Mouse (Mus musculus) forebrain, embryonic 14.5 days (tissue): ENCODE data around the gene Zfp36. TPM values are rescaled to one million over a fixed set of nuclear protein-coding genes. Genes with fewer than 3 reads are reported as not detected.
"Not testable (repeated sequence)": the region's sequence is repeated elsewhere in the genome, so short reads cannot be mapped to it uniquely, and the experiment has no call there.

Experiments
- ATAC-seq: fragments of 200-750 bp; cut with Nextera tagmentation; 2 replicates; pipeline ENCODE4 v1.8.0; 2017; ENCODE audit warnings: mild to moderate bottlenecking, moderate library complexity
- DNase-seq: peaks from one replicate; pipeline ENCODE4 v3.0.0-alpha.2; 2015; ENCODE audit warnings: low spot score
- H3K27ac ChIP-seq: fragments of 300-500 bp; sonication (generic); 2 replicates; pipeline ENCODE4 v1.5.1; 2014; ENCODE audit warnings: low read depth, mild to moderate bottlenecking, control low read depth, low read length, moderate library complexity
- H3K27me3 ChIP-seq: fragments of 300-500 bp; sonication (generic); replicated peaks from 2 replicates; pipeline ENCODE4 v1.6.1; 2014; ENCODE audit warnings: low read length, control low read depth, mixed read lengths; ENCODE audit not compliant: control insufficient read depth, insufficient read depth
- H3K36me3 ChIP-seq: fragments of 300-500 bp; sonication (generic); 2 replicates; pipeline ENCODE4 v1.6.1; 2014; ENCODE audit warnings: low read length, control low read depth; ENCODE audit not compliant: control insufficient read depth, insufficient read depth
- H3K4me1 ChIP-seq: fragments of 300-500 bp; sonication (generic); 2 replicates; pipeline ENCODE4 v1.6.1; 2014; ENCODE audit warnings: antibody characterized with exemption, low read length, control low read depth; ENCODE audit not compliant: control insufficient read depth, insufficient read depth
- H3K4me2 ChIP-seq: fragments of 300-500 bp; sonication (generic); 2 replicates; pipeline ENCODE4 v1.6.1; 2014; ENCODE audit warnings: mild to moderate bottlenecking, control low read depth, low read length
- H3K4me3 ChIP-seq: fragments of 300-500 bp; sonication (generic); 2 replicates; pipeline ENCODE4 v1.5.1; 2014; ENCODE audit warnings: low read depth, low read length, control low read depth
- H3K9ac ChIP-seq: fragments of 300-500 bp; sonication (generic); 2 replicates; pipeline ENCODE4 v1.6.1; 2014; ENCODE audit warnings: mild to moderate bottlenecking, low read length, control low read depth, moderate library complexity
- H3K9me3 ChIP-seq: fragments of 300-500 bp; sonication (generic); replicated peaks from 2 replicates; pipeline ENCODE4 v1.6.1; 2016; ENCODE audit warnings: low read length, control low read depth, mixed read lengths; ENCODE audit not compliant: control insufficient read depth
- WGBS: fragments of 180-500 bp; shearing (Covaris S2); extraction: QIAGEN DNeasy Blood & Tissue Kit; methylation state at CpG from one replicate; pipeline ENCODE4 v1.1.7; 2014; 5-methylcytosine and 5-hydroxymethylcytosine counted together
- polyA plus RNA-seq: library from polyadenylated mRNA; unstranded; fragments of >200 nt; fragmentation: Nextera tagmentation; extraction: Ambion mirVana; gene quantifications from 2 replicates; pipeline ENCODE4 v1.2.1, GENCODE M21; 2014

Zfp36 gene
- polyA plus RNA-seq, 1 experiment from 2014 or later, result 3.3 TPM

- H3K27ac ChIP-seq, H3K27me3 ChIP-seq, H3K9me3 ChIP-seq, H3K4me3 ChIP-seq, DNase-seq, H3K9ac ChIP-seq, H3K4me2 ChIP-seq, H3K4me1 ChIP-seq, ATAC-seq: not testable (repeated sequence)
- 85% methylated on average over 6 of the region's 6 CpGs for WGBS
- H3K36me3 ChIP-seq, result peaks cover 43% of the 10 kb centered on the region
These were observed 6.8 kb upstream of the Zfp36 start for GRCm38 (mm10) chr7:28386877-28387276.

DNA sequence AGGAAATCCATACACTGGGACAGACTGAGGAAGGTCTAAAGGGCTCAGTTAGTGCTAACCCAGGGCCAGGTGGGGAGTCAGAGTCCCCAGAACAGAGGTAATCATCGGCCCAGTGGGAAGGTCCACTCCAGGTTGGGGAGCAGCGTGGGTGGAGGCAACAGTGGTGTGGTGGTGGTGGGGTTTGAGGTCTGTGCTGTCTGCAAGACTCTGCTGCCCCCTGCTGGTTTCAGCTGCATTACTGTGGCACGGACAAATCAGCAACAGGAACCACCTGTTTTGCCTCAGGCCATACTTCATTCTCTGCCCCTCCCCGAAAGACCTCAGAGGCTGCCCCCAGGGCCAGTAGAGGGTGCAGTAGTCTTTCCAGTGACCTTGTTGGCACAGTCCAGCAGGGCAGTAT, 6.4 kb upstream of the Zfp36 start:
- peak; percentile 83 for DNase-seq
- Histone ChIP-seq H3K9ac (no peak overlapping the region), H3K27ac (no peak overlapping the region), H3K27me3 (no peaks in the 10 kb centered on the region), H3K4me2 (no peak overlapping the region), H3K9me3 (no peaks in the 10 kb centered on the region), H3K36me3 (peaks cover 43% of the 10 kb centered on the region), H3K4me1 (peaks cover 6% of the 10 kb centered on the region), H3K4me3 (no peak overlapping the region)
- peak; percentile 75 for ATAC-seq
- 17% methylated on average over 4 of the region's 4 CpGs for WGBS

DNA sequence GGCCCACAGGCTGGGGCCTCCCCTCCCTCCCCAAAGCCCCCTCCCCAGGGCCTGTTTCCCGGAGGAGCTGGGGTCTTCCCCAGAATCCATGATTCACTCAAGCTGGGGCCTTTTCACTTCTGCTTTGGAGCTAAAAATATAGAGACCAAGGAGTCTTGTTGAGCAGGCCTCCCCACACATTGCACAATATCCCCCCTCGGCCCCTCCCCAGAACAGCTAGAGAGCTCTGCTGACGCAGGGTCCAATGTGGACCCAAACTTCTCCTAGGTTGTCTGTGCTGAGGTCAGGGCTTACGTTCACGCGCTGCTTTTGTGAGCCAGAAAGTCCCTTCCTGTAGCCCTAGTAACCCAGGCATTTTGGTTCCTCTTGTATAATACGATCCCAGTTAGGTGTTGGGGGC, 6.0 kb upstream of the Zfp36 start:
- H3K27me3 ChIP-seq, result no peaks in the 10 kb centered on the region
- DNase-seq (no peak), ATAC-seq (0 out of 2 replicates have a peak, but pooled peaks have one; percentile 7)
- H3K9ac ChIP-seq, result no peak overlapping the region
- H3K36me3 ChIP-seq, result peaks cover 43% of the 10 kb centered on the region
- H3K9me3 ChIP-seq, result no peaks in the 10 kb centered on the region
- H3K27ac ChIP-seq, result no peak overlapping the region
- WGBS, result 88% methylated on average over 7 of the region's 7 CpGs
- no peak overlapping the region for H3K4me2 ChIP-seq
- H3K4me3 ChIP-seq, result no peak overlapping the region
- H3K4me1 ChIP-seq, result peaks cover 10% of the 10 kb centered on the region

DNA sequence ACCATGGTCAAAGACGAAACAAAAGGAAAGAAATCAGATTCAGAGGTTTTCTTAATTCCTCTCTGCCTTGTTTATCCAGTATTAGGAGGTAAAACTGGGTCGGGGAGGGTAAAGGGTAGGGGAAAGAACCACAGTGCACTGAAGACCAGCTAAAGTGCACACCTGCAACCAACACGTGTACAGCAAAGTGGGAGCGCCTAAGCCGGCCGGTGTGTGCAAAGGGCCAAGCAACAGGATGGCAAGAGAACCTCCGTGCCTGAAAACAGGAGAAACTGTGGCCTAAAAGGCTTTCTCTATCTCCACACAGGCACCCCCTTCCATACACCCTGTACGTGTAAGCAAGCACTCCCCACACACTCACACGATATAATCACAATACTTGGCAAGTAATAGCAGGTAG, 5.1 kb upstream of the Zfp36 start:
- H3K4me3 ChIP-seq, result no peak overlapping the region
- H3K4me1 ChIP-seq, result peaks cover 13% of the 10 kb centered on the region
- 90% methylated on average over 9 of the region's 9 CpGs for WGBS
- ATAC-seq, result no peak
- H3K9me3 ChIP-seq, result no peaks in the 10 kb centered on the region
- no peak for DNase-seq
- H3K27ac ChIP-seq, result no peak overlapping the region
- H3K27me3 ChIP-seq, result no peaks in the 10 kb centered on the region
- H3K4me2 ChIP-seq, result no peak overlapping the region
- H3K36me3 ChIP-seq, result peaks cover 38% of the 10 kb centered on the region
- H3K9ac ChIP-seq, result no peak overlapping the region

GRCm38 (mm10) chr7:28384162-28384561, 4.1 kb upstream of the Zfp36 start:
- 80% methylated on average over 6 of the region's 6 CpGs for WGBS
- no peak for DNase-seq
- H3K36me3 ChIP-seq, result peaks cover 27% of the 10 kb centered on the region

DNA sequence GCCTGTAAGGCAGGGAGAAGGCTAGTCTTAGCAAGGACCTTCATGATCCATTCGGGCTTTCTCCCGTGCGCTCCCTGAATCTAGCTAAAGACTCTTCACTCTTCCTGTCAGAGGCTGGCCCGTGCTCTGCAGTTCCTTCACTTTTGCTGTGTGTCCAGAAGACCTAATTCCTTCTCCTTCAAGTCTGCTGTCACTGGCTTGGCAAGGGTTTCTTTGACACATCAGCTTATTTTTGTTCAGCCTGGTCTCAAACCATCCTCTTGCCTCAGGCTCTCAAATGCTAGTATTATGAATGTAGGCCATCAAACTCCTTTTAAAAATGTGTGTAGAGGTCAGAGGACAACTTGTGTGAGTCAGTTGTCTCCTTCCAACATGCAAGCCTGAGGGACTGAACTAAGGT, 3.6 kb upstream of the Zfp36 start:
- ATAC-seq (no peak), DNase-seq (no peak)
- no peak overlapping the region for H3K9ac ChIP-seq
- H3K9me3 ChIP-seq, result no peaks in the 10 kb centered on the region
- no peak overlapping the region for H3K4me2 ChIP-seq
- no peaks in the 10 kb centered on the region for H3K27me3 ChIP-seq
- H3K4me1 ChIP-seq, result peaks cover 19% of the 10 kb centered on the region
- H3K36me3 ChIP-seq, result peaks cover 22% of the 10 kb centered on the region
- H3K4me3 ChIP-seq, result no peak overlapping the region
- WGBS, result 89% methylated on average over 4 of the region's 4 CpGs
- H3K27ac ChIP-seq, result no peak overlapping the region

More at GRCm38 (mm10) chr7:28384162-28384561, 4.1 kb upstream of the Zfp36 start:
- Histone ChIP-seq H3K4me1 (peaks cover 17% of the 10 kb centered on the region), H3K9me3 (no peaks in the 10 kb centered on the region), H3K9ac (no peak overlapping the region), H3K4me3 (no peak overlapping the region), H3K4me2 (no peak overlapping the region), H3K27me3 (no peaks in the 10 kb centered on the region), H3K27ac (no peak overlapping the region)
- ATAC-seq, result no peak

DNA sequence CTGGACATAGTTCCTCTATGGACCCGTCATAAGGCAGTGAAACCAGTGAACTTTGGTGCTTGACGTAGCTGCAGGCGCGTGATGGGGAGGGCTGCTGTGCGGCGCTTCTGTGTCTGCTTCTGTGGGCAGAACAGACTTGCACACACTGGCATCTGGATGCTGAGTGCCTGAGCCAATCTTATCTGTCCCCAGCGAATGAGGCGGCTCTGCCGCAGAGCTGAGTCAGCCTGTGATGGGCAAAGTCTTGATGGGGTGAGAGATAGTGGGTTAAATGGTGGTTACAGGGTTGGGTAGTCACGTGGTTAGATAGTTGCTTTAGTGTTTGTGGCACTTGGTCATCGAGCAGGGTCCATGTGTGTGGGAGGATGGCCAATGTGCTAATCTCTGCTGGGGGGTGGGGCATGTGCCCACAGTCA, 2.9 kb upstream of the Zfp36 start:
- H3K4me2 ChIP-seq, result no peak overlapping the region
- H3K9ac ChIP-seq, result no peak overlapping the region
- WGBS, result 80% methylated on average over 11 of the region's 11 CpGs
- H3K4me1 ChIP-seq, result peaks cover 25% of the 10 kb centered on the region
- H3K36me3 ChIP-seq, result peaks cover 16% of the 10 kb centered on the region
- H3K4me3 ChIP-seq, result no peak overlapping the region
- H3K27me3 ChIP-seq, result no peaks in the 10 kb centered on the region
- DNase-seq (no peak), ATAC-seq (no peak)
- no peak overlapping the region for H3K27ac ChIP-seq
- no peaks in the 10 kb centered on the region for H3K9me3 ChIP-seq

DNA sequence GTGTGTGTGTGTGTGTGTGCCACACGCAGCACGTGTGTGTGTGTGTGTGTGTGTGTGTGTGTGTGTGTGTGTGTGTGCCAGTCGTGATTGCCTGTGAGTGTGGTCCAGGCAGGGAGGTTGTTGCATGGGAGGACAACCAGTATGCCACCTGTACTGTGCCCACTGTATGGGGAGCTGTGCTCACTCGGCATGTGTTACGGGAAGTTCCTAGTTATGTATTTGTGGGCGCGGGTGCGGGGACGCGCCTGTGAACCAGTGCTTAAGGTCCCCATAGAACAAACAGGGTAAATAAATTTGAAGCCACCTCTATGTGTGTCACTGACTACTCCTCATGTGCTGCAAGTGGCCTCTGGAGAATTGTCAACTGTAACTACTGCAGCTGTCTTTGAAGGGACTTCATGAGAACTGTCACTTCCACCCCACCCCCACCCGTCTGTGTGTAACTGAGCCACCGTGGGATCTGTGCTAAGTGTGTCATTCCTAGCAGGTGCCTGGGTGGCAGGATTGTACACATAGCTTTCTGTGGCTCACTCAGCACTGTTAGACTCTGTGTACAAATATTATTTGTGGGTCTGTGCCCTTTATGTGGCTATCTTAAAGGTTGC, 2.4 kb upstream of the Zfp36 start:
- no peaks in the 10 kb centered on the region for H3K9me3 ChIP-seq
- H3K27ac ChIP-seq, result no peak overlapping the region
- DNase-seq, result no peak
- no peak for ATAC-seq
- no peak overlapping the region for H3K4me3 ChIP-seq
- WGBS, result 66% methylated on average over 11 of the region's 12 CpGs
- H3K4me1 ChIP-seq, result peaks cover 25% of the 10 kb centered on the region
- H3K36me3 ChIP-seq, result peaks cover 14% of the 10 kb centered on the region
- no peaks in the 10 kb centered on the region for H3K27me3 ChIP-seq
- no peak overlapping the region for H3K9ac ChIP-seq
- H3K4me2 ChIP-seq, result peak overlapping the region; percentile 46

- DNase-seq (peak; percentile 39), ATAC-seq (peak; percentile 17; the same call in 1 of the 2 replicates)
- 4% methylated on average over 18 of the region's 20 CpGs for WGBS
- Histone ChIP-seq H3K27me3 (no peaks in the 10 kb centered on the region), H3K4me2 (peak overlapping the region; percentile 46), H3K9me3 (no peaks in the 10 kb centered on the region), H3K36me3 (peaks cover 12% of the 10 kb centered on the region), H3K27ac (peak overlapping the region; percentile 60; the same call in 1 of the 2 replicates), H3K4me1 (peaks cover 25% of the 10 kb centered on the region), H3K4me3 (no peak overlapping the region), H3K9ac (peak overlapping the region; percentile 55)
These were observed 1.9 kb upstream of the Zfp36 start for GRCm38 (mm10) chr7:28381938-28382337.
